Mouse (Mus musculus) limb, embryonic 12.5 days (tissue): ENCODE data around the gene Pde4dip. TPM values are rescaled to one million over a fixed set of nuclear protein-coding genes. Genes with fewer than 3 reads are reported as not detected.

Experiments
- ATAC-seq: fragments of 200-750 bp; cut with Nextera tagmentation; 2 replicates; pipeline ENCODE4 v1.8.0; 2017; ENCODE audit warnings: low read depth, moderate TSS enrichment; ENCODE audit not compliant: insufficient number of reproducible peaks, insufficient read depth, low FRiP score, low TSS enrichment
- H3K27ac ChIP-seq: fragments of 300-500 bp; sonication (generic); 2 replicates; pipeline ENCODE4 v1.5.1; 2016; ENCODE audit warnings: mild to moderate bottlenecking, moderate library complexity
- H3K27me3 ChIP-seq: fragments of 300-500 bp; sonication (generic); 2 replicates; pipeline ENCODE4 v1.6.1; 2016; ENCODE audit warnings: mild to moderate bottlenecking, moderate library complexity
- H3K36me3 ChIP-seq: fragments of 300-500 bp; sonication (generic); 2 replicates; pipeline ENCODE4 v1.6.1; 2016; ENCODE audit warnings: mild to moderate bottlenecking, moderate library complexity
- H3K4me1 ChIP-seq: fragments of 300-500 bp; sonication (generic); replicated peaks from 2 replicates; pipeline ENCODE4 v1.6.1; 2016
- H3K4me2 ChIP-seq: fragments of 300-500 bp; sonication (generic); 2 replicates; pipeline ENCODE4 v1.6.1; 2016; ENCODE audit warnings: mild to moderate bottlenecking, moderate library complexity
- H3K4me3 ChIP-seq: fragments of 300-500 bp; sonication (generic); replicated peaks from 2 replicates; pipeline ENCODE4 v1.5.1; 2016; ENCODE audit warnings: mild to moderate bottlenecking
- H3K9ac ChIP-seq: fragments of 300-500 bp; sonication (generic); replicated peaks from 2 replicates; pipeline ENCODE4 v1.6.1; 2016; ENCODE audit warnings: mild to moderate bottlenecking, moderate library complexity
- H3K9me3 ChIP-seq: fragments of 300-500 bp; sonication (generic); 2 replicates; pipeline ENCODE4 v1.6.1; 2016; ENCODE audit warnings: mild to moderate bottlenecking, moderate library complexity
- WGBS: fragments of 180-500 bp; shearing (Covaris S2); methylation state at CpG from one replicate; pipeline ENCODE4 v1.1.7; 2016; 5-methylcytosine and 5-hydroxymethylcytosine counted together
- polyA plus RNA-seq: library from polyadenylated mRNA; unstranded; fragments of >200 nt; fragmentation: Nextera tagmentation; extraction: Ambion mirVana; gene quantifications from 2 replicates; pipeline ENCODE4 v1.2.1, GENCODE M21; 2016

Pde4dip gene
- polyA plus RNA-seq, 1 experiment from 2014 or later = 31.9 TPM

GRCm38 (mm10) chr3:97702448-97703080 is 185.9 kb downstream of the Pde4dip start:
- H3K4me3 ChIP-seq = no peak overlapping the region
- H3K27me3 ChIP-seq = no peaks in the 10 kb centered on the region
- H3K36me3 ChIP-seq = no peaks in the 10 kb centered on the region
- no peak overlapping the region for H3K27ac ChIP-seq
- no peaks in the 10 kb centered on the region for H3K9me3 ChIP-seq
- no peak overlapping the region for H3K4me2 ChIP-seq
- no peak overlapping the region for H3K9ac ChIP-seq
- H3K4me1 ChIP-seq = no peaks in the 10 kb centered on the region
- ATAC-seq = no peak
- WGBS = 90% methylated on average over 11 of the region's 11 CpGs

DNA sequence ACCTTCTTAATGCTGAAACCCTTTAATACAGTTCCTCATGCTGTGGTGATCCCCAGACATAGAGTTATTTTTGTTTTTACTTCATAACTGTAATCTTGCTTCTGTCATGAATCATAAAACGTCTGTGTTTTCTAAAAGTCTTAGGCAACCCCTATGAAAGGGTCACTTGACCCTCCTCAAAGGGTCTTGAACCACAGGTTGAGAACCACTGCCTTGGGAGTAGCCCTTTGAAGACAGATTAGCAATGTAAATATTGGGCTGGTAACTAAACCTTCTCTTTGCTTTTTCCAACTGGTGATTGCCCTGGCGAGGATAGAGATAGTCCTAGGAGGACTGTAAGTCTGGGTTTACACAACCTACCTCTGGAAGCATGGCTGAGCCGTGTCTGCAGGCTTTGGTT is 187.3 kb downstream of the Pde4dip start:
- Histone ChIP-seq H3K27ac (no peak overlapping the region), H3K4me3 (no peak overlapping the region), H3K36me3 (no peaks in the 10 kb centered on the region), H3K4me1 (no peaks in the 10 kb centered on the region), H3K9ac (no peak overlapping the region), H3K9me3 (no peaks in the 10 kb centered on the region), H3K4me2 (no peak overlapping the region), H3K27me3 (no peaks in the 10 kb centered on the region)
- ATAC-seq = no peak
- 64% methylated on average over 3 of the region's 3 CpGs for WGBS

- H3K4me1 ChIP-seq = no peaks in the 10 kb centered on the region
Observed at GRCm38 (mm10) chr3:97699061-97699460, 189.4 kb downstream of the Pde4dip start.

DNA sequence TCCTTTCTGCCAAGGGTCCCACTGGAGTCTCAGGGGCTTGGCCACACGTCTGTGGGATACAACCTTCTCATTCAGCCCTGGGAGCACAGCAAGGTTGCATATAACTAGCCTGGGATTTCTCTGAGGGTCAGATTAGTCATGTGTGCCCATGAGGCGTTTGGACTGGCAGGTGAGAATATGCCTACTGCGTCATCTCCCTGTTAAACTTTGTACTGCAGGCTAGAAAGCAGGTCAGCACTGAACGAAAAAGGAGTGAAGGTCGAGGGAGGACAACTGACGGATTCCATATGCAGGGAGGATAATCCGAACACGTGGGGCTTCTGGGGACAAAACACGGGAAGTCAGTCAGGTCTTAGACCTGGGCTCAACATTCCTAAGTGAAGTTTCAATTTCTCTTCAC is 191.2 kb downstream of the Pde4dip start:
- Histone ChIP-seq H3K9ac (no peak overlapping the region), H3K36me3 (no peaks in the 10 kb centered on the region), H3K4me1 (no peaks in the 10 kb centered on the region), H3K4me3 (no peak overlapping the region), H3K9me3 (no peaks in the 10 kb centered on the region), H3K4me2 (no peak overlapping the region), H3K27ac (no peak overlapping the region), H3K27me3 (no peaks in the 10 kb centered on the region)
- 70% methylated on average over 9 of the region's 9 CpGs for WGBS
- no peak for ATAC-seq

More at GRCm38 (mm10) chr3:97699061-97699460, 189.4 kb downstream of the Pde4dip start:
- Histone ChIP-seq H3K27ac (no peak overlapping the region), H3K9me3 (no peaks in the 10 kb centered on the region), H3K4me3 (no peak overlapping the region), H3K4me2 (no peak overlapping the region), H3K36me3 (no peaks in the 10 kb centered on the region), H3K9ac (no peak overlapping the region), H3K27me3 (no peaks in the 10 kb centered on the region)
- 86% methylated on average over 3 of the region's 3 CpGs for WGBS
- no peak for ATAC-seq

- no peak overlapping the region for H3K9ac ChIP-seq
- no peaks in the 10 kb centered on the region for H3K36me3 ChIP-seq
- H3K4me1 ChIP-seq = no peaks in the 10 kb centered on the region
- H3K27me3 ChIP-seq = no peaks in the 10 kb centered on the region
- 84% methylated on average over 9 of the region's 9 CpGs for WGBS
- no peak overlapping the region for H3K27ac ChIP-seq
- no peaks in the 10 kb centered on the region for H3K9me3 ChIP-seq
- no peak for ATAC-seq
- H3K4me3 ChIP-seq = no peak overlapping the region
- H3K4me2 ChIP-seq = no peak overlapping the region
Observed at GRCm38 (mm10) chr3:97696866-97697265, 191.6 kb downstream of the Pde4dip start.

GRCm38 (mm10) chr3:97693806-97694205 is 194.7 kb downstream of the Pde4dip start:
- Histone ChIP-seq H3K27me3 (no peaks in the 10 kb centered on the region), H3K4me2 (no peak overlapping the region), H3K4me3 (no peak overlapping the region), H3K9ac (no peak overlapping the region), H3K36me3 (no peaks in the 10 kb centered on the region), H3K27ac (no peak overlapping the region), H3K4me1 (peaks cover 10% of the 10 kb centered on the region), H3K9me3 (no peaks in the 10 kb centered on the region)
- WGBS = 89% methylated on average over 6 of the region's 6 CpGs
- ATAC-seq = no peak

- H3K36me3 ChIP-seq = no peaks in the 10 kb centered on the region
- H3K27me3 ChIP-seq = peaks cover 2% of the 10 kb centered on the region; the same call in 1 of the 2 replicates
- H3K9ac ChIP-seq = no peak overlapping the region
- no peaks in the 10 kb centered on the region for H3K9me3 ChIP-seq
- H3K4me2 ChIP-seq = no peak overlapping the region
- no peak overlapping the region for H3K27ac ChIP-seq
- 76% methylated on average over 12 of the region's 12 CpGs for WGBS
- H3K4me1 ChIP-seq = peaks cover 10% of the 10 kb centered on the region
- no peak for ATAC-seq
- no peak overlapping the region for H3K4me3 ChIP-seq
Observed at GRCm38 (mm10) chr3:97691443-97692017, 197.0 kb downstream of the Pde4dip start.

- Histone ChIP-seq H3K9me3 (no peaks in the 10 kb centered on the region), H3K4me3 (no peak overlapping the region), H3K27ac (no peak overlapping the region), H3K9ac (no peak overlapping the region), H3K4me1 (peaks cover 10% of the 10 kb centered on the region), H3K4me2 (no peak overlapping the region), H3K36me3 (no peaks in the 10 kb centered on the region), H3K27me3 (peaks cover 6% of the 10 kb centered on the region; the same call in 1 of the 2 replicates)
- ATAC-seq = no peak
- WGBS = 52% methylated on average over 7 of the region's 7 CpGs
Observed at GRCm38 (mm10) chr3:97690590-97690989, 197.9 kb downstream of the Pde4dip start.

- Histone ChIP-seq H3K4me3 (no peak overlapping the region), H3K27ac (no peak overlapping the region), H3K36me3 (no peaks in the 10 kb centered on the region), H3K27me3 (peaks cover 15% of the 10 kb centered on the region), H3K9me3 (no peaks in the 10 kb centered on the region), H3K4me1 (peaks cover 11% of the 10 kb centered on the region), H3K4me2 (no peak overlapping the region), H3K9ac (no peak overlapping the region)
- no peak for ATAC-seq
- WGBS = 66% methylated on average over 2 of the region's 2 CpGs
Observed at GRCm38 (mm10) chr3:97689289-97689688, 199.2 kb downstream of the Pde4dip start.

GRCm38 (mm10) chr3:97686372-97687117 is 202.0 kb downstream of the Pde4dip start:
- 85% methylated on average over 4 of the region's 4 CpGs for WGBS
- Histone ChIP-seq H3K9ac (no peak overlapping the region), H3K27ac (no peak overlapping the region), H3K36me3 (no peaks in the 10 kb centered on the region), H3K4me2 (no peak overlapping the region), H3K9me3 (no peaks in the 10 kb centered on the region), H3K27me3 (peaks cover 34% of the 10 kb centered on the region), H3K4me1 (peaks cover 27% of the 10 kb centered on the region), H3K4me3 (no peak overlapping the region)
- ATAC-seq = no peak

DNA sequence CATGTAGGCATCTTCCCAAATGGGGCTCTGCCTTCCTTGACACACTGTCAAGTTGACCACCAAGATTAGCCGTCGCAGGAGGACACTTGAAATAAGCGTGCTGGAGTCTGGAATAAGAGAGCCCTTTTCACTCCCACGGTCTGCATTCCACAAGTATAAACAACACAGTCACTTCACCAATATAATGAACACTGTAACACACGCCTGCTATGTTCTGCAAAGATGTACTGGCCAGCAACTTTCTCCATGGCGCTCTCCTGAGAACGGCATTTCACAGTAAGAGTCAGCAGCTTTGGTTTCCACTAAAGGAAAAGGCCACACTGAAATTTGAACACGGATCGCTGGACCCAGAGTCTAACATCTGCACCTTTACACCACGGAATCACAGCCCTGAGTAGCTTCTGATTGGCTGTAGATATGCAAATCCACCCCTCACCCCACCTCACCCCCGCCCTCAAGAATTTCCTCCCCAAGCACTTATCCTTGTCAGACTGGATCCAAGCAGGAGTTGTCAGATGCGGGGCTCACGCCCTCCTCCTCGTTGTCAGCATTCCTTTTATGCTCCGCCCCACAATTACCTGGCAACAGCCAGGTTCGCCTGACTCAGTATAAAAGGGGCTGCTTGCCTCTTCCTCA is 204.8 kb downstream of the Pde4dip start:
- Histone ChIP-seq H3K4me1 (peaks cover 19% of the 10 kb centered on the region), H3K27me3 (peaks cover 52% of the 10 kb centered on the region), H3K9ac (no peak overlapping the region), H3K36me3 (no peaks in the 10 kb centered on the region), H3K9me3 (no peaks in the 10 kb centered on the region), H3K27ac (no peak overlapping the region), H3K4me3 (no peak overlapping the region), H3K4me2 (peak overlapping the region; percentile 33)
- no peak for ATAC-seq
- WGBS = 8% methylated on average over 16 of the region's 16 CpGs
